In genomic region chr14:52314808-52315150, GRCm38 (mm10) we compare ENCODE assay signal across 10 mouse cellular contexts. TPM values are rescaled to one million over a fixed set of nuclear protein-coding genes. Genes with fewer than 3 reads are reported as not detected.
DNase-seq lines count a peak whose midpoint lies in the region; ATAC-seq and TF ChIP-seq lines count a peak whose summit lies in the region.
"Had no signal": no experiment of that assay in that cellular context is flagged by ENCODE, and none has a peak within 500 bp of the region (broad histone marks: within the 10 kb centered on the region; RNA-seq: fewer than 3 reads in every experiment).

No protein-coding gene starts in this region.

- intact Hi-C loops in left cerebral cortex, adult 2 months (cut with DNase I): loop anchor here (10.0 kb wide), 1 partner anchor 290 kb away; the partner anchor contains the start of gene Zfp219

- peak; percentile 51 for DNase-seq in cerebellum, adult 9-10 months
- no peak for DNase-seq in cerebellum, adult 8-10 months
- DNase-seq in thymus, postnatal 4 days: peak; percentile 41
- DNase-seq in thymus, postnatal 10 days (ENCODE audit: low spot score in 2 of 2): no peak
- no peak for DNase-seq in T-cell, adult 2 months (ENCODE audit: low spot score)
- no peak for DNase-seq in embryo, embryonic 9.5 days (ENCODE audit: extremely low spot score)
- no peak for DNase-seq in left cerebral cortex, adult 2 months (ENCODE audit: extremely low spot score in 1 of 2, low spot score in 2 of 2)
- DNase-seq: heart, postnatal 36 days had no signal

- peaks cover 56% of the 10 kb centered on the region for H3K27me3 ChIP-seq in liver, embryonic 15.5 days

- peak overlapping the region; percentile 76; the same call in 1 of the 2 replicates for H3K4me2 ChIP-seq in liver, embryonic 15.5 days

- H3K9ac ChIP-seq in liver, embryonic 15.5 days: no peak overlapping the region

- no peaks in the 10 kb centered on the region for H3K9me3 ChIP-seq in liver, embryonic 15.5 days (replicated peaks)

- H3K36me3 ChIP-seq in liver, embryonic 15.5 days (replicated peaks): no peaks in the 10 kb centered on the region

- WGBS in liver, embryonic 15.5 days (ENCODE audit: insufficient replicate concordance): 55% methylated on average over 8 of the region's 8 CpGs

- no peak for TF ChIP-seq CTCF in left cerebral cortex, adult 2 months (IDR thresholded peaks at IDR 0.05)

- no peak overlapping the region; the same call in 1 of the 2 replicates for H3K4me3 ChIP-seq in liver, embryonic 15.5 days (replicated peaks)
- no peak overlapping the region; the same call in 1 of the 2 replicates for H3K4me3 ChIP-seq in left cerebral cortex, adult 2 months

- ATAC-seq in liver, embryonic 15.5 days (ENCODE audit: insufficient read depth): no peak

- no peak overlapping the region for H3K27ac ChIP-seq in liver, embryonic 15.5 days (replicated peaks)
- H3K27ac ChIP-seq in left cerebral cortex, adult 2 months: no peak overlapping the region

- H3K4me1 ChIP-seq in liver, embryonic 15.5 days (replicated peaks): peaks cover 16% of the 10 kb centered on the region

RNA-seq across cellular contexts. Expression of gene Mettl3, which starts 9.9 kb away (rescaled TPM):
- polyA plus RNA-seq in liver, embryonic 15.5 days (2015; fragmentation: Nextera tagmentation; extraction: Ambion mirVana): 15.9 and 18.2 TPM in 2 replicates
- total RNA-seq in left cerebral cortex, adult 2 months (2021): 10 to 100 TPM; 37.4 to 44.7 TPM

RNA-seq across cellular contexts. Expression of gene Sall2, which starts 13.8 kb away (rescaled TPM):
- polyA plus RNA-seq in liver, embryonic 15.5 days (2015; fragmentation: Nextera tagmentation; extraction: Ambion mirVana): 0.71 and 0.86 TPM in 2 replicates
- 10 to 100 TPM; 31.9 to 33.0 TPM for total RNA-seq in left cerebral cortex, adult 2 months (2021)

RNA-seq across cellular contexts. Expression of gene Rab2b, which starts 35.4 kb away (rescaled TPM):
- polyA plus RNA-seq in liver, embryonic 15.5 days (2015; fragmentation: Nextera tagmentation; extraction: Ambion mirVana): 2.6 and 3.1 TPM in 2 replicates
- total RNA-seq in left cerebral cortex, adult 2 months (2021): 10 to 100 TPM; 35.8 to 37.2 TPM

RNA-seq across cellular contexts. Expression of gene Tox4, which starts 35.8 kb away (rescaled TPM):
- 16.4 and 18.1 TPM in 2 replicates for polyA plus RNA-seq in liver, embryonic 15.5 days (2015; fragmentation: Nextera tagmentation; extraction: Ambion mirVana)
- 10 to 100 TPM; 62.6 to 66.0 TPM for total RNA-seq in left cerebral cortex, adult 2 months (2021)

RNA-seq across cellular contexts. Expression of gene Olfr1513, which starts 41.4 kb away (rescaled TPM):
- not detected in 2 replicates for polyA plus RNA-seq in liver, embryonic 15.5 days (2015; fragmentation: Nextera tagmentation; extraction: Ambion mirVana)
- not detected for total RNA-seq in left cerebral cortex, adult 2 months (2021)
- total RNA-seq: heart, postnatal 36 days; neutrophil, adult 5-6 weeks had no signal

Comparison
In these comparisons a context has a peak if more than half of its experiments do, and no peak if none do; other contexts are left out.
1. DNase-seq: peak in cerebellum, adult 9-10 months (single experiment) and thymus, postnatal 4 days (single experiment); none in cerebellum, adult 8-10 months (single experiment), thymus, postnatal 10 days (0 of 2), T-cell, adult 2 months (single experiment), embryo, embryonic 9.5 days (single experiment) and left cerebral cortex, adult 2 months (0 of 2).